Mouse (Mus musculus) cerebellum, adult 11-12 months (tissue): ENCODE data around the gene Nrp1.

Experiments
- DNase-seq: peaks from one replicate; pipeline ENCODE4 v3.0.0; 2022

Nrp1 gene

GRCm38 (mm10) chr8:128423813-128424212 lies 65.4 kb downstream of the Nrp1 start:
- DNase-seq = no peak

GRCm38 (mm10) chr8:128424626-128425333 lies 66.4 kb downstream of the Nrp1 start:
- no peak for DNase-seq

GRCm38 (mm10) chr8:128427071-128427470 lies 68.7 kb downstream of the Nrp1 start:
- no peak for DNase-seq

GRCm38 (mm10) chr8:128428971-128429370 lies 70.6 kb downstream of the Nrp1 start:
- no peak for DNase-seq

- DNase-seq = no peak
Observed at GRCm38 (mm10) chr8:128431082-128431481, 72.7 kb downstream of the Nrp1 start.

- DNase-seq = no peak
Observed at GRCm38 (mm10) chr8:128435749-128436148, 77.3 kb downstream of the Nrp1 start.

GRCm38 (mm10) chr8:128437156-128437825 lies 78.9 kb downstream of the Nrp1 start:
- DNase-seq = no peak

- DNase-seq = no peak
Observed at GRCm38 (mm10) chr8:128441407-128441806, 83.0 kb downstream of the Nrp1 start.

GRCm38 (mm10) chr8:128445596-128445995 lies 87.2 kb downstream of the Nrp1 start:
- DNase-seq = no peak

- no peak for DNase-seq
Observed at GRCm38 (mm10) chr8:128446636-128447035, 88.2 kb downstream of the Nrp1 start.

GRCm38 (mm10) chr8:128447320-128447719 lies 88.9 kb downstream of the Nrp1 start:
- no peak for DNase-seq

GRCm38 (mm10) chr8:128450390-128451032 lies 92.1 kb downstream of the Nrp1 start:
- no peak for DNase-seq

GRCm38 (mm10) chr8:128451121-128451520 lies 92.7 kb downstream of the Nrp1 start:
- no peak for DNase-seq

GRCm38 (mm10) chr8:128453471-128453870 lies 95.1 kb downstream of the Nrp1 start:
- DNase-seq = no peak

- DNase-seq = no peak
Observed at GRCm38 (mm10) chr8:128454026-128454425, 95.6 kb downstream of the Nrp1 start.

- no peak for DNase-seq
Observed at GRCm38 (mm10) chr8:128457277-128457676, 98.9 kb downstream of the Nrp1 start.

GRCm38 (mm10) chr8:128459704-128460103 lies 101.3 kb downstream of the Nrp1 start:
- DNase-seq = no peak

- DNase-seq = no peak
Observed at GRCm38 (mm10) chr8:128461716-128462115, 103.3 kb downstream of the Nrp1 start.

- DNase-seq = no peak
Observed at GRCm38 (mm10) chr8:128463162-128463561, 104.8 kb downstream of the Nrp1 start.

- DNase-seq = no peak
Observed at GRCm38 (mm10) chr8:128464056-128464623, 105.7 kb downstream of the Nrp1 start.

GRCm38 (mm10) chr8:128465553-128465952 lies 107.1 kb downstream of the Nrp1 start:
- DNase-seq = no peak

- no peak for DNase-seq
Observed at GRCm38 (mm10) chr8:128466681-128467430, 108.5 kb downstream of the Nrp1 start.

GRCm38 (mm10) chr8:128470097-128470496 lies 111.7 kb downstream of the Nrp1 start:
- no peak for DNase-seq
